Mouse (Mus musculus): ENCODE data around the gene Olfr1364. TPM values are rescaled to one million over a fixed set of nuclear protein-coding genes. Genes with fewer than 3 reads are reported as not detected.

Gene Olfr1364
- not detected for polyA plus RNA-seq (2017; shearing (Covaris generic))

DNA sequence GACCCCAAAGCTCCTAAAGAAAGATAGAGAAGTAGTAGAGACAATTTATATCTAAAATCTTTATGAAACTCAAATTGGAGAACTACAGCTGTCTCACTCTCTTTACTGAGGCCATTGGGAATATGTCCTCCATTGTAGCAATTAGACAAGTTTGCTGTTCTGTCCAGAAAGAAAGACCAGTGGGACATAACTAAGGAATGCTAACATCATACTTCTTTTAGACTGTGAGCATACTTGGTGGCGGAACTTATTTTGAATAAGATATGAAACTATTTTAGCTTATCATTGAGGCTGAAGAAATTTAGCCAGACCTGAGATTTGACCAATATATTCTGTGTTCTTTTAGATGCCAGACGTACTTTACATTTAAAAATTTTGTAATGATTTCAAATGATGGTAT lies at the start of gene Olfr1364:
TSS of gene Olfr1364 (minus strand) at position 101 of the 400 bp plus-strand sequence.

DNA sequence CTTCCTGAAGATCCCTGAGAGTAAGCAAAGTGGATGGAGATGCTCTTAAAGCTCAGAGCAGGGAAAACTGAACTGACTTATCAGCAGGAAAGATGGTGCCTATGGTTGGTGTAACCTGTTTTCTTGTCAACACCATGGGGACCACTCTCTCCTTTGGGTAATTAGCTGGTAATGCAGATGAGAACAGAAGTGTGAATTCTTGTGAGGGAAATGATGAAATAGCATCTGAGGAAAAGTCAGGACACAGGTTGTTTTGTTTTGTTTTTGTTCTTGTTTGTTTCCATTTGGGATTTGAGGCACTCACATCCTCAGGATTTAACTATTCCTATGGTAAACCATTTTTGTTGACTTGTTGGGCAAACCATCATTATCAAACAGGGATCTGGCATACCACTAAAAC lies 32.4 kb upstream of the Olfr1364 start, which contains the start of gene Olfr1362:
TSS of gene Olfr1362 (minus strand) at position 101 of the 400 bp plus-strand sequence.

DNA sequence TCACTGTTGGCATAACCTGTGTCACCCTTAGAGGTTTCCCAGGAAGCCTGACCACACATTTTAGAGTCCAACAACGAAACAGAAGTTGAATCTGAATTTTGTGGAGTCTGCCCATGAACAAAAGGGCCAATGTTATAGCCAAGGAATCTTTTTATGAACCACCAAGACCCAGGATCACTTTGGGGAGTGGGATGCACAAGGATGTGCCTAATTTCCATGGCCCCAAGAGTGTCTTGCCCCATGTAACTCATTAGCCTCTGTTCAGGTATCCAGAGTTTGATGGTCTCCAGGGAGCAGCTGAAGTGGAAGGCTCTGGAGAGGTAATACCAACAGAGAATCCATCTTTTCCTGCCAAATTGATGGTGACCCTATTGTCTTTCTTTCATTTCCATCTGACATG lies 21.8 kb downstream of the Olfr1364 start, which contains the start of gene Olfr1535:
TSS of gene Olfr1535 (minus strand) at position 101 of the 400 bp plus-strand sequence.

DNA sequence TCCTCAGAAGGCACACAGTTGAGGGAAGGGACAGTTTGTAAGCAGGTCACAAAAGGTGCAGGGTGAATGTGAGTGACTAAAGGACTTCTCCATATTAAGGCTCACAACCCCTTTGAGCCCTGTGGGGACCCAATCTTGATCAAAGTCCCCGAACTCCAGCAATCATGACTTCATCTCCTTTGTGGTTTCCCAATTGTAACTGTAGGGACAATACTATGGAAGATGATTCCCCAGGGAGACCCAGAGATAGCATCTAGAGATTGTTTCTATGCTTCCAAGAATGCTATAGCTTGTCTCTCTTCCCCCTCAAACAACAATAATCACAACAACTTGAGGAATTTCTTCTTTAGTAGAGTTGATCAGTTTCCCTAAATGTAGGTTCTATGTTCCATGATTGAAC lies 38.9 kb downstream of the Olfr1364 start, which contains the start of gene Olfr1366:
TSS of gene Olfr1366 (minus strand) at position 101 of the 400 bp plus-strand sequence.

DNA sequence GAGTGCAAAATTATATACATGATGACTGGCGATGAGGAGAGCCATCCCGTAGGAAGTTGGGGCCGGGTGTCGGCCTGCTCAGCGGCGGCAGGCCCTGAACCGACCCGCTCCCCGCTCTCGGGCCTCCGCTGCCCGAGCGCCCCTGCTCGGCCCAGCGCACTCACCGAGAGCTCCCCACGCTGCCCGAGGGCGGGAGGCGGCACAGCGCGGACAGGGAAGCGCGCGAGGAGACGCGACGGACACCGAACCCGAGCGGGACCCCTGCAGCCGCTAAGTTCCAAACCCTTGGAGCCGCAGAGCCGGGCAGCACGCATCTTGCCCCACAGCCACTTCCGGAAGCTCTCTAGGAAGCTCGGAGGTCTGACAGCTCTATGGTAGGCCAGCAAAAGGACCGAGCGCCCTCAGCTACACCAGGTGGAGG lies 50.8 kb downstream of the Olfr1364 start, which contains the start of gene Zkscan8:
TSS of gene Zkscan8 (minus strand) at position 340 of the 421 bp plus-strand sequence.

Other genes starting within 250 kb of the Olfr1364 start
- not detected for gene Olfr1367, start 234.8 kb downstream of the Olfr1364 start, polyA plus RNA-seq (2017; shearing (Covaris generic))
- 11.6 TPM for gene Zscan12, start 218.9 kb downstream of the Olfr1364 start, polyA plus RNA-seq (2017; shearing (Covaris generic))
- gene Zkscan3, start 179.0 kb downstream of the Olfr1364 start, polyA plus RNA-seq (2017; shearing (Covaris generic)): 49.9 TPM
- gene Pgbd1, start 140.7 kb downstream of the Olfr1364 start, polyA plus RNA-seq (2017; shearing (Covaris generic)): 0.84 TPM
- gene Zscan26, start 128.0 kb downstream of the Olfr1364 start, polyA plus RNA-seq (2017; shearing (Covaris generic)): 11.3 TPM
- 0.25 TPM for gene Nkapl, start 113.2 kb downstream of the Olfr1364 start, polyA plus RNA-seq (2017; shearing (Covaris generic))
- not detected for gene Zkscan4, start 102.9 kb downstream of the Olfr1364 start, polyA plus RNA-seq (2017; shearing (Covaris generic))
- not detected for gene Gm10065, start 102.3 kb downstream of the Olfr1364 start, polyA plus RNA-seq (2017; shearing (Covaris generic))
- 0.15 TPM for gene AK157302, start 86.5 kb downstream of the Olfr1364 start, polyA plus RNA-seq (2017; shearing (Covaris generic))
- gene Gm11273, start 80.3 kb downstream of the Olfr1364 start, polyA plus RNA-seq (2017; shearing (Covaris generic)): 23.5 TPM
- gene Zkscan8, start 50.6 kb downstream of the Olfr1364 start, polyA plus RNA-seq (2017; shearing (Covaris generic)): 7.7 TPM
- gene Olfr1366, start 39.0 kb downstream of the Olfr1364 start, polyA plus RNA-seq (2017; shearing (Covaris generic)): not detected
- not detected for gene Olfr1535, start 21.9 kb downstream of the Olfr1364 start, polyA plus RNA-seq (2017; shearing (Covaris generic))
- not detected for gene Olfr1362, start 32.3 kb upstream of the Olfr1364 start, polyA plus RNA-seq (2017; shearing (Covaris generic))
- gene Olfr11, start 60.8 kb upstream of the Olfr1364 start, polyA plus RNA-seq (2017; shearing (Covaris generic)): not detected
- gene Olfr1361, start 81.6 kb upstream of the Olfr1364 start, polyA plus RNA-seq (2017; shearing (Covaris generic)): not detected
- not detected for gene Olfr1360, start 95.6 kb upstream of the Olfr1364 start, polyA plus RNA-seq (2017; shearing (Covaris generic))
- not detected for gene Olfr1359, start 116.4 kb upstream of the Olfr1364 start, polyA plus RNA-seq (2017; shearing (Covaris generic))
- not detected for gene Hist1h2bl, start 134.4 kb upstream of the Olfr1364 start, polyA plus RNA-seq (2017; shearing (Covaris generic))
- gene Hist1h2ai, start 134.7 kb upstream of the Olfr1364 start, polyA plus RNA-seq (2017; shearing (Covaris generic)): not detected
- gene Hist1h3h, start 135.9 kb upstream of the Olfr1364 start, polyA plus RNA-seq (2017; shearing (Covaris generic)): not detected
- gene Hist1h2bm, start 140.3 kb upstream of the Olfr1364 start, polyA plus RNA-seq (2017; shearing (Covaris generic)): not detected
- gene Hist1h4j, start 153.3 kb upstream of the Olfr1364 start, polyA plus RNA-seq (2017; shearing (Covaris generic)): not detected
- 25.5 TPM for gene Hist1h4k, start 168.7 kb upstream of the Olfr1364 start, polyA plus RNA-seq (2017; shearing (Covaris generic))
- not detected for gene Hist1h2ak, start 172.1 kb upstream of the Olfr1364 start, polyA plus RNA-seq (2017; shearing (Covaris generic))
- 4.6 TPM for gene Hist1h2bn, start 172.4 kb upstream of the Olfr1364 start, polyA plus RNA-seq (2017; shearing (Covaris generic))
- gene Hist1h1b, start 198.9 kb upstream of the Olfr1364 start, polyA plus RNA-seq (2017; shearing (Covaris generic)): 4.1 TPM
- gene Hist1h3i, start 201.6 kb upstream of the Olfr1364 start, polyA plus RNA-seq (2017; shearing (Covaris generic)): 0.91 TPM
- gene Hist1h2an, start 205.5 kb upstream of the Olfr1364 start, polyA plus RNA-seq (2017; shearing (Covaris generic)): not detected
- gene Hist1h2bp, start 205.7 kb upstream of the Olfr1364 start, polyA plus RNA-seq (2017; shearing (Covaris generic)): not detected
- 5.5 TPM for gene Hist1h2bq, start 228.4 kb upstream of the Olfr1364 start, polyA plus RNA-seq (2017; shearing (Covaris generic))
- gene Hist1h2ao, start 228.7 kb upstream of the Olfr1364 start, polyA plus RNA-seq (2017; shearing (Covaris generic)): not detected
- gene Hist1h4m, start 230.0 kb upstream of the Olfr1364 start, polyA plus RNA-seq (2017; shearing (Covaris generic)): 26.8 TPM